Mouse (Mus musculus) cortical plate, adult 2 months (tissue): ENCODE results near the gene 1600012H06Rik. TPM values are rescaled to one million over a fixed set of nuclear protein-coding genes. Genes with fewer than 3 reads are reported as not detected.
"Not testable (repeated sequence)": the region's sequence is repeated elsewhere in the genome, so short reads cannot be mapped to it uniquely, and the experiment has no call there.

ENCODE experiments used
- H3K27ac ChIP-seq: fragments of 200-500 bp; 2 replicates; pipeline ENCODE4 v1.5.1; 2012; ENCODE audit warnings: low read length, control low read depth, inconsistent platforms; ENCODE audit not compliant: insufficient read depth
- H3K4me1 ChIP-seq: fragments of 200-500 bp; 2 replicates; pipeline ENCODE4 v1.6.1; 2011; ENCODE audit warnings: low read length; ENCODE audit not compliant: control insufficient read depth, insufficient read depth
- H3K4me3 ChIP-seq: fragments of 200-500 bp; 2 replicates; pipeline ENCODE4 v1.5.1; 2011; ENCODE audit warnings: mild to moderate bottlenecking, low read length, control low read depth; ENCODE audit not compliant: insufficient read depth
- CTCF ChIP-seq: fragments of 200-500 bp; IDR thresholded peaks from 2 replicates; pipeline ENCODE4 v1.5.1; 2011; ENCODE audit warnings: mild to moderate bottlenecking, control low read depth, low read length; ENCODE audit not compliant: insufficient read depth; ENCODE audit errors: extremely low read depth
- POLR2A ChIP-seq: fragments of 200-500 bp; IDR thresholded peaks from 2 replicates; pipeline ENCODE4 v1.6.1; 2011; ENCODE audit warnings: mild to moderate bottlenecking, low read length, control low read depth; ENCODE audit not compliant: insufficient read depth; ENCODE audit errors: extremely low read depth
- polyA plus RNA-seq: library from polyadenylated mRNA; depleted of rRNA; stranded (reverse); fragments of >200 nt; gene quantifications from 2 replicates; pipeline ENCODE4 v1.2.3, GENCODE M21; 2012

The 1600012H06Rik gene
- polyA plus RNA-seq, 1 experiment = 16.6 TPM

DNA sequence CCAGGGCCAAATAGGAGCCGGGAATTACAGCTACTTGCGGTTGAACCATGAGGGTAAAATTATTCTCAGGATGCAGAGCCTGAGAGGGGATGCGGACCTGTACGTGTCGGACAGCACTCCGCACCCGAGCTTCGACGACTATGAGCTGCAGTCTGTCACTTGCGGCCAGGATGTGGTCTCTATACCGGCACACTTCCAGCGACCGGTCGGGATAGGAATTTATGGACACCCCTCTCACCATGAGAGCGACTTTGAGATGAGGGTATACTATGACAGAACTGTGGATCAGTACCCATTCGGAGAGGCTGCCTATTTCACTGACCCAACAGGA is 710 bp downstream of the 1600012H06Rik start:
- Histone ChIP-seq H3K4me3 (peak overlapping the region; percentile 82), H3K4me1 (peaks cover 5% of the 10 kb centered on the region), H3K27ac (no peak overlapping the region)
- TF ChIP-seq CTCF (no peak), POLR2A (no peak)

DNA sequence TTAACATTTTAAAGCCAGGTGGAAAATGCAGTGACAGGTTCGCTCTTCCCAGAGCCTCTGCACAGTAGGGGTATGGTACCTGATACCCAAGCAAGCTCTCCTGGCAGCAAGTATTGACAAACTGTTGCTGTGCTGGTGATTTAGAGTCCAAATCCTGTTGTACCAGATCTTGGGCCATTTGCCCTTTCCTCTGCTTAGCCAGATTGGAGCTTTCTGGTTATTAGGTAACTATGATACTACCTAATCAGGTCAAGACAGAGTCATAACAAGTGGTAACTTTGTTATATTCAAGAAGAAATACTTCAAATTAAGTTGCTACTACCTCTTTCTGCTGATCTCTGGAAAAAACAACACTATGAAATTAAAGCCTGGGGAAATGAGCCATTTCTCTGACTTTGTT is 1.6 kb downstream of the 1600012H06Rik start:
- TF ChIP-seq CTCF (no peak), POLR2A (no peak)
- H3K4me3 ChIP-seq = no peak overlapping the region; the same call in 1 of the 2 replicates
- no peak overlapping the region for H3K27ac ChIP-seq
- peaks cover 6% of the 10 kb centered on the region for H3K4me1 ChIP-seq

- TF ChIP-seq POLR2A = no peak
- Histone ChIP-seq H3K4me3 (no peak overlapping the region), H3K4me1 (peaks cover 4% of the 10 kb centered on the region; the same call in 1 of the 2 replicates), H3K27ac (no peak overlapping the region)
Measured at GRCm38 (mm10) chr17:14949161-14949827, 6.3 kb downstream of the 1600012H06Rik start.

DNA sequence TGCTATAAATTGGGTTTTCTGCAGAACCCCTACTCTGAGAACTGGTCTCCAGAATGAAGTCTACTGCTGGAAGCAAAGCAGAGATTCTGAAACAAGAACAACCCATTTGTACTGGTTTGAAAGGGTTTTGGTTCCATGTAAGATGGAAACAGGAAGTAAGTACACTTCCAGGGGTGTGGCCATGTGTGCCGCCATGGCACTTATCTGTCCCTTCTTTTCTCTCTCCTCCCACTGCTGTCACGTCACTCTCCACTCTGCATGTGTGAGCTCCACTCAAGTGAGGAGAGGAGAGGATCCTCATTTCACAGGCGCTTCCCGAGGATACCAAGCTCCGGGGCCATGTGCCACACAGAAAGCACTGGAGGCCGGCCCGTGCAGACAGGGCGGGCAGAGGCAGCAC is 10.5 kb downstream of the 1600012H06Rik start:
- Histone ChIP-seq H3K27ac (no peak overlapping the region), H3K4me3 (no peak overlapping the region), H3K4me1 (peaks cover 2% of the 10 kb centered on the region; the same call in 1 of the 2 replicates)
- TF ChIP-seq CTCF (no peak), POLR2A (no peak)

DNA sequence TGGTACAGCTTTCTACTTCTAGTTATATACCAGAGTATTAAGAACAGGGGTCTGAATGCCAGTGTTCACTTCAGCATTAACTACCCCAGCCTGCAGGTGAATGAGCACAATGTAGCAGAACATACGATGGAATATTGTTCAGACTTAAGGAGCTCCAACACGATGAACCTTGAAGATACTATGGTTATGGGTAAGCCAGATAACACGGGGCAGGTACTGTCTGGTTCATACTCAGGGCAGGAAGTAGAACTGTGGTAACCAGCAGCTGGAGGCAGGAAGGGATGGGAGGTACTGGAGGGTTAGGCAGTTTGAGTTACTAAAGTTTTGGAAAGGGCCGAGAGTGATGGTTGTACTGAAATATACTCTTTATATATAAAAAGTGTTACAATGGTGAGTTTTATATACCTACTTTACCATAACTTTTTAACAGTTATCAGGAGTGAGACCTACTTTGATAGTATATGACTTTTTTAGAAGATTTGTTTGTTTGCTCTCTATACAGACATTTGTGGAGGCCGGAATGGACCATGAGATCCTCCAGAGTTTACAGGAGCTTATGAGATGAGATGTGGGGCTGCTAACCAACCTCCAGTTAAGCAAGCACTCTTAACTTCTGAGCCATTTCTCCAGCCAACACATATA is 15.8 kb downstream of the 1600012H06Rik start:
- no peak overlapping the region for H3K4me3 ChIP-seq
- no peak overlapping the region for H3K27ac ChIP-seq
- H3K4me1 ChIP-seq = peaks cover 1% of the 10 kb centered on the region; the same call in 1 of the 2 replicates
- TF ChIP-seq CTCF = no peak
- TF ChIP-seq POLR2A = no peak

- TF ChIP-seq POLR2A = no peak
- TF ChIP-seq CTCF = no peak
- H3K27ac ChIP-seq = no peak overlapping the region
- peaks cover 1% of the 10 kb centered on the region; the same call in 1 of the 2 replicates for H3K4me1 ChIP-seq
- peak overlapping the region; percentile 79; the same call in 1 of the 2 replicates for H3K4me3 ChIP-seq
Measured at GRCm38 (mm10) chr17:14959979-14960378, 17.0 kb downstream of the 1600012H06Rik start.

DNA sequence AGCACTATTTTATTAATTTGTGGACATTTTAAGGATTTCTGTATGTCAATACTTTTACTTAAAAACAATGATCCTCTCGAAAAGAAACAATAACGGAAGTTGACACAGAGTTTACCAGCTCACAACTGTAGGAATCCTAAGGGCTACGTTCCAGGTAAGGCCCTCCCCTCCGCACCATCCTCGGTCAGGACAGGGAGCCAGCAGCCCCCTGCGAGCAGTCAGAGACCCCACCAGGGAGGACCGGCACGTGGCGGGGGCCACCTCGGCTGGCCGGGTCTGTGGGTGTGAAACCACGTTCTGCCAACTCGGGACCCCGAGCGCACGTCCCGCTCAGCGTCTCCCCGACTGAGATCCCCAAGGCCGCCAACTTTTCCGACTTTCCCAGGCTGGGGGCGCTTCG is 17.5 kb downstream of the 1600012H06Rik start:
- Histone ChIP-seq H3K4me1 (peaks cover 1% of the 10 kb centered on the region; the same call in 1 of the 2 replicates), H3K4me3 (peak overlapping the region; percentile 79), H3K27ac (no peak overlapping the region)
- no peak for TF ChIP-seq POLR2A

DNA sequence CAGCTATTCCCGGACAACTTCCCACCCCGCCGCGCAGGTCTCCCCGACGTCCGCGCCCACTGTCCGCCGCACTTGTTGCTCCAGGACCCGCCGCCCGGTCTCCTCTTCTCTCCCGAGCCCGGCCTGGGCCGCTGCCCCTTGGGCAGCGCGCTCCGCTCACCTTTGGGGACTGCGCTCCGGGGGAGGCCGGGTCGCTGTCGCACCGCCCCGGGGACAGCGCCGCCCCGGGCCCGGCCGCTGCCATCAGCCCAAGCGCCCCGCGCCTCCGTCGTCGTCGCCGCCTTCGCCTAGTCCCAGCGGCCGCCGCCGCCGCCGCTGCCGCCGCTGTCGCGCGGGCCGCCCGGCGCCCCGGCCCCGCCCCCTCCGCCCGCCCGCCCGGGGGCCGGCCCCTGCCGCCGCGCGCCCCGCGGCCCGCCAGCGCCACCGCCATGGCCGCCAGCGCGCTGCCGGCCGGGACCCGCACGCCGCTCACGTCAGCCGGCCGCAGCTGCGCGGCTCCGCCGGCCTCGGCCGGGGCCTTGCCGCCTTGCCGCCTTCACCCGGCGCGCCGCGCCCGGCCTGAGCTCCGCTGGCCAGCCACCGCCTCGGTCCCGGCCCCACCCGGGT is 18.1 kb downstream of the 1600012H06Rik start, which contains the start of gene Phf10:
Gene Phf10 (minus strand): TSS at position 323 of the 606 bp plus-strand sequence.
- not testable (repeated sequence) for H3K27ac ChIP-seq

GRCm38 (mm10) chr17:14961557-14962154 is 18.7 kb downstream of the 1600012H06Rik start:
- H3K4me1 ChIP-seq, H3K4me3 ChIP-seq, H3K27ac ChIP-seq: not testable (repeated sequence)

More for the DNA sequence above, 18.1 kb downstream of the 1600012H06Rik start, which contains the start of gene Phf10:
- H3K4me3 ChIP-seq = peak within 1 kb of the TSS; percentile 79
- not testable (repeated sequence) for H3K4me1 ChIP-seq

DNA sequence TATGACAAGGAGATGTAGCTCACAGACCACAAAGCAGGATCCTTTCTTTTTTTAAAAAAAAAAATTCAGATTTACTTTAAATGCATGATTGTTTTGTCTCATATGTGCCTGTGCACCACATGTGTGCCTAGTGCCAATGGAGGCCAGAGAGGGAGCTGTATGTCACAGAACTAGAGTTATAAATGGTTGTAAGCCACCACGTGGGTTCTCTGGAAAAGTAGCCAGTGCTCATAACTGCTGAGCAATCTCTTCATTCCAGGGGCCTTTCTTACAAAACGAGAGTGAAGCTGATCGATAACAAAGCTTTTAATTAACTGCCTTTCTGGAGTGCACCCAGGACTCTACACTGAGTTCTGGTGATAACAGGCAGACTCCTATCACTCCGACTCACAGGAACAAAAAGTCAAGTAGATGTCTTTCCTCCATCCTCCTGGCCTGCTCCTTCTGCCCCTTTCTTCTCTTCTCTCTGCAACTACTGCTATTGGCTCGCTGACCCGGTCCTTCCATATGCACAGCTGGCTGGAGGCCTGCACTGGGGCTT is 25.5 kb downstream of the 1600012H06Rik start:
- not testable (repeated sequence) for H3K4me3 ChIP-seq, H3K27ac ChIP-seq

GRCm38 (mm10) chr17:14977718-14978361 is 34.9 kb downstream of the 1600012H06Rik start:
- not testable (repeated sequence) for H3K27ac ChIP-seq, H3K4me3 ChIP-seq, H3K4me1 ChIP-seq

More for the DNA sequence above, 25.5 kb downstream of the 1600012H06Rik start:
- not testable (repeated sequence) for H3K4me1 ChIP-seq

- H3K27ac ChIP-seq, H3K4me1 ChIP-seq, H3K4me3 ChIP-seq: not testable (repeated sequence)
Measured at GRCm38 (mm10) chr17:14978362-14979038, 35.5 kb downstream of the 1600012H06Rik start, which contains the start of the genes 9030025P20Rik and Gm3417. 9030025P20Rik (plus strand) TSS chr17:14978468. Gm3417 (minus strand) TSS chr17:14978790.
